Mouse (Mus musculus): ENCODE measurements around the gene Alkal2.

DNA sequence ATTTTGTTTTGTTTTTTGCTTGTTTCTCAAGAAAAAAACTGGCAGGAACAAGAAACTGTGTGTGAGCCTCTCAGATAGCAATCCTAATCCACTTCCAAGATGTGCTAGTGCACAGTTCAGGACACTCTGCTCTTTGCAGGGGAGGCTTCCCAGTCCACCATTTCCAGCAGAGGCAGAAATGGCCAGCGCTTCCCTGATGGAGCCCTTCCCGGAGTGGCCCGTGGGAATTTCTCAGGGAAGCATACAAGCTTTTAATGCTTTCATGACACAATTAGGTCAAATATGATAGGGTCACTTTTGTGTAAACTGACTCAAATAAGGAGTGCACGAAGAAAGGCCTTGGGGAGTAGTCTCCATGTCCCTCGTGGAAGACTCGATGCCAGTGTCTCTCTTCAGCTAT lies 1.8 kb downstream of the Alkal2 start:
- TF ChIP-seq CTCF (IDR thresholded peaks at IDR 0.05; ENCODE audit: control insufficient read depth, insufficient read depth, insufficient read length) = no peak
- no peak for TF ChIP-seq MAX (IDR thresholded peaks at IDR 0.05)
